Mouse (Mus musculus) midbrain, embryonic 14.5 days (tissue): ENCODE measurements around the gene Hist1h2ac. TPM values are rescaled to one million over a fixed set of nuclear protein-coding genes. Genes with fewer than 3 reads are reported as not detected.
A peak's percentile ranks its signal among the peaks of the same experiment; 100 is the strongest.
"Not testable (repeated sequence)": the region's sequence is repeated elsewhere in the genome, so short reads cannot be mapped to it uniquely, and the experiment has no call there.

Experiments used
- ATAC-seq: fragments of 200-750 bp; cut with Nextera tagmentation; 2 replicates; pipeline ENCODE4 v1.8.0; 2017; ENCODE audit warnings: moderate number of reproducible peaks, moderate library complexity; ENCODE audit not compliant: low FRiP score, low TSS enrichment
- DNase-seq: peaks from one replicate; pipeline ENCODE4 v3.0.0-alpha.2; 2015
- H3K27ac ChIP-seq: fragments of 300-500 bp; sonication (generic); replicated peaks from 2 replicates; pipeline ENCODE4 v1.5.1; 2014; ENCODE audit warnings: mild to moderate bottlenecking, low read depth, low read length, moderate library complexity
- H3K27me3 ChIP-seq: fragments of 300-500 bp; sonication (generic); 2 replicates; pipeline ENCODE4 v1.6.1; 2014; ENCODE audit warnings: low read length, control low read depth, mixed read lengths; ENCODE audit not compliant: control insufficient read depth, insufficient read depth
- H3K36me3 ChIP-seq: fragments of 300-500 bp; sonication (generic); 2 replicates; pipeline ENCODE4 v1.6.1; 2014; ENCODE audit warnings: low read length, control low read depth; ENCODE audit not compliant: control insufficient read depth, insufficient read depth
- H3K4me1 ChIP-seq: fragments of 300-500 bp; sonication (generic); 2 replicates; pipeline ENCODE4 v1.6.1; 2014; ENCODE audit warnings: mild to moderate bottlenecking, antibody characterized with exemption, low read length, control low read depth; ENCODE audit not compliant: control insufficient read depth, insufficient read depth
- H3K4me2 ChIP-seq: fragments of 300-500 bp; sonication (generic); 2 replicates; pipeline ENCODE4 v1.6.1; 2014; ENCODE audit warnings: mild to moderate bottlenecking, low read length, moderate library complexity
- H3K4me3 ChIP-seq: fragments of 300-500 bp; sonication (generic); replicated peaks from 2 replicates; pipeline ENCODE4 v1.5.1; 2014; ENCODE audit warnings: low read depth, low read length
- H3K9ac ChIP-seq: fragments of 300-500 bp; sonication (generic); replicated peaks from 2 replicates; pipeline ENCODE4 v1.6.1; 2014; ENCODE audit warnings: mild to moderate bottlenecking, low read length, moderate library complexity
- H3K9me3 ChIP-seq: fragments of 300-500 bp; sonication (generic); 2 replicates; pipeline ENCODE4 v1.6.1; 2016; ENCODE audit warnings: low read length, control low read depth, mixed read lengths; ENCODE audit not compliant: control insufficient read depth
- WGBS: fragments of 180-500 bp; shearing (Covaris S2); extraction: QIAGEN DNeasy Blood & Tissue Kit; methylation state at CpG from one replicate; pipeline ENCODE4 v1.1.7; 2014; 5-methylcytosine and 5-hydroxymethylcytosine counted together
- polyA plus RNA-seq: library from polyadenylated mRNA; unstranded; fragments of >200 nt; fragmentation: Nextera tagmentation; extraction: Ambion mirVana; gene quantifications from 2 replicates; pipeline ENCODE4 v1.2.1, GENCODE M21; 2014

Hist1h2ac gene
- polyA plus RNA-seq, 1 experiment from 2014 or later, result 0.57 TPM

GRCm38 (mm10) chr13:23705751-23706356 is 22.1 kb upstream of the Hist1h2ac start:
- no peak for DNase-seq
- H3K36me3 ChIP-seq, result no peaks in the 10 kb centered on the region
- no peaks in the 10 kb centered on the region for H3K4me1 ChIP-seq
- no peak overlapping the region for H3K4me3 ChIP-seq
- H3K9ac ChIP-seq, result no peak overlapping the region
- H3K27ac ChIP-seq, result no peak overlapping the region
- 94% methylated on average over 7 of the region's 7 CpGs for WGBS
- no peak overlapping the region for H3K4me2 ChIP-seq
- H3K27me3 ChIP-seq, result no peaks in the 10 kb centered on the region
- H3K9me3 ChIP-seq, result no peaks in the 10 kb centered on the region
- ATAC-seq, result no peak

- DNase-seq, result not testable (repeated sequence)
- WGBS, result 92% methylated on average over 2 of the region's 2 CpGs
These were observed 19.1 kb upstream of the Hist1h2ac start for GRCm38 (mm10) chr13:23702801-23703200.

GRCm38 (mm10) chr13:23702220-23702619 is 18.5 kb upstream of the Hist1h2ac start:
- DNase-seq, result no peak
- Histone ChIP-seq H3K4me3 (no peak overlapping the region), H3K9ac (no peak overlapping the region), H3K4me2 (no peak overlapping the region), H3K4me1 (peaks cover 7% of the 10 kb centered on the region; the same call in 1 of the 2 replicates), H3K27ac (no peak overlapping the region), H3K27me3 (no peaks in the 10 kb centered on the region), H3K36me3 (no peaks in the 10 kb centered on the region), H3K9me3 (no peaks in the 10 kb centered on the region)
- whole genome bisulfite sequencing, result 88% methylated on average over 4 of the region's 4 CpGs
- ATAC-seq, result no peak

More at GRCm38 (mm10) chr13:23702801-23703200, 19.1 kb upstream of the Hist1h2ac start:
- H3K27ac ChIP-seq, ATAC-seq, H3K9ac ChIP-seq, H3K4me1 ChIP-seq, H3K36me3 ChIP-seq, H3K4me3 ChIP-seq, H3K27me3 ChIP-seq, H3K4me2 ChIP-seq, H3K9me3 ChIP-seq: not testable (repeated sequence)

- Histone ChIP-seq H3K27ac (no peak overlapping the region), H3K27me3 (no peaks in the 10 kb centered on the region), H3K4me2 (no peak overlapping the region), H3K36me3 (no peaks in the 10 kb centered on the region), H3K9ac (no peak overlapping the region), H3K4me1 (peaks cover 7% of the 10 kb centered on the region; the same call in 1 of the 2 replicates), H3K9me3 (no peaks in the 10 kb centered on the region), H3K4me3 (no peak overlapping the region)
- 28% methylated on average over 8 of the region's 8 CpGs for WGBS
- peak; percentile 48; the same call in 1 of the 2 replicates for ATAC-seq
- DNase-seq, result peak; percentile 84
These were observed 17.2 kb upstream of the Hist1h2ac start for GRCm38 (mm10) chr13:23700786-23701520.

- no peak overlapping the region for H3K4me3 ChIP-seq
- DNase-seq (no peak), ATAC-seq (no peak)
- H3K4me2 ChIP-seq, result no peak overlapping the region
- H3K27ac ChIP-seq, result no peak overlapping the region
- H3K27me3 ChIP-seq, result no peaks in the 10 kb centered on the region
- no peaks in the 10 kb centered on the region for H3K9me3 ChIP-seq
- H3K9ac ChIP-seq, result no peak overlapping the region
- 67% methylated on average over 3 of the region's 3 CpGs for WGBS
- no peaks in the 10 kb centered on the region for H3K36me3 ChIP-seq
- peaks cover 7% of the 10 kb centered on the region; the same call in 1 of the 2 replicates for H3K4me1 ChIP-seq
These were observed 16.0 kb upstream of the Hist1h2ac start for GRCm38 (mm10) chr13:23699767-23700166.

GRCm38 (mm10) chr13:23698996-23699395 is 15.2 kb upstream of the Hist1h2ac start:
- Histone ChIP-seq H3K4me3 (no peak overlapping the region), H3K4me1 (peaks cover 7% of the 10 kb centered on the region; the same call in 1 of the 2 replicates), H3K27me3 (no peaks in the 10 kb centered on the region), H3K9me3 (no peaks in the 10 kb centered on the region), H3K36me3 (no peaks in the 10 kb centered on the region), H3K27ac (no peak overlapping the region), H3K4me2 (peak overlapping the region; percentile 83), H3K9ac (no peak overlapping the region)
- ATAC-seq (no peak), DNase-seq (no peak)
- WGBS, result 55% methylated on average over 6 of the region's 6 CpGs

- peak within 1 kb of the TSS; percentile 83 for H3K4me2 ChIP-seq
- H3K4me1 ChIP-seq, result peaks cover 7% of the 10 kb centered on the region; the same call in 1 of the 2 replicates
- H3K36me3 ChIP-seq, result no peaks in the 10 kb centered on the region
- peak within 1 kb of the TSS; percentile 55 for H3K9ac ChIP-seq
- ATAC-seq (peak; percentile 95), DNase-seq (peak; percentile 99)
- H3K27ac ChIP-seq, result peak within 1 kb of the TSS; percentile 84
- H3K27me3 ChIP-seq, result no peaks in the 10 kb centered on the region
- no peaks in the 10 kb centered on the region for H3K9me3 ChIP-seq
- WGBS, result under 1% methylated on average over 21 of the region's 22 CpGs
- H3K4me3 ChIP-seq, result peak within 1 kb of the TSS; percentile 42
These were observed 14.5 kb upstream of the Hist1h2ac start, which contains the start of gene Hist1h4c for GRCm38 (mm10) chr13:23698300-23698693. Gene Hist1h4c (minus strand): TSS chr13:23698454.

GRCm38 (mm10) chr13:23697491-23698299 is 13.9 kb upstream of the Hist1h2ac start:
- Histone ChIP-seq H3K4me3 (peak overlapping the region; percentile 42), H3K9me3 (no peaks in the 10 kb centered on the region), H3K9ac (peak overlapping the region; percentile 55), H3K27me3 (no peaks in the 10 kb centered on the region), H3K36me3 (no peaks in the 10 kb centered on the region), H3K4me2 (peak overlapping the region; percentile 83), H3K27ac (peak overlapping the region; percentile 84), H3K4me1 (peaks cover 7% of the 10 kb centered on the region; the same call in 1 of the 2 replicates)
- ATAC-seq, result peak; percentile 84
- peak; percentile 83 for DNase-seq
- WGBS, result under 1% methylated on average over 23 of the region's 32 CpGs
